Mouse (Mus musculus) liver, adult 10 weeks (tissue): ENCODE measurements around the gene Mlycd. TPM values are rescaled to one million over a fixed set of nuclear protein-coding genes. Genes with fewer than 3 reads are reported as not detected.

Experiments
- polyA plus RNA-seq: library from polyadenylated mRNA; stranded (reverse); fragments of 350-450 nt; fragmentation: Illumina TruSeq; extraction: RNeasy Lipid Tissue Mini Kit (QIAGEN cat#74804); gene quantifications from one replicate; pipeline ENCODE4 v1.2.3, GENCODE M21; 2014; ENCODE audit warnings: low read depth, low replicate concordance

The Mlycd gene
- 6.6 TPM for polyA plus RNA-seq

GRCm38 (mm10) chr8:119394524-119395026 lies at the start of gene Mlycd:
Gene Mlycd, plus strand, starts transcription at chr8:119394878.

GRCm38 (mm10) chr8:119433582-119434174 lies 39.0 kb downstream of the Mlycd start, which contains the start of gene Osgin1:
Gene Osgin1, plus strand, starts transcription at chr8:119434124.

GRCm38 (mm10) chr8:119446211-119446989 lies 51.7 kb downstream of the Mlycd start, which contains the start of gene Necab2:
Gene Necab2, plus strand, starts transcription at chr8:119446719.

Other genes starting within 250 kb of the Mlycd start
- 112 TPM for gene Hsbp1, start 50.4 kb upstream of the Mlycd start, polyA plus RNA-seq
- gene Osgin1, start 39.2 kb downstream of the Mlycd start, polyA plus RNA-seq: 5.6 TPM
- not detected for gene Necab2, start 51.8 kb downstream of the Mlycd start, polyA plus RNA-seq
- not detected for gene Slc38a8, start 106.8 kb downstream of the Mlycd start, polyA plus RNA-seq
- gene Mbtps1, start 163.9 kb downstream of the Mlycd start, polyA plus RNA-seq: 13.8 TPM
- gene Hsdl1, start 180.3 kb downstream of the Mlycd start, polyA plus RNA-seq: 2.6 TPM
- not detected for gene Dnaaf1, start 180.4 kb downstream of the Mlycd start, polyA plus RNA-seq
- gene Taf1c, start 210.3 kb downstream of the Mlycd start, polyA plus RNA-seq: not detected
- gene Adad2, start 217.9 kb downstream of the Mlycd start, polyA plus RNA-seq: not detected
- gene Kcng4, start 240.8 kb downstream of the Mlycd start, polyA plus RNA-seq: not detected